Mouse (Mus musculus) urinary bladder, adult 2 months (tissue): ENCODE results near the gene Gm16181. TPM values are rescaled to one million over a fixed set of nuclear protein-coding genes. Genes with fewer than 3 reads are reported as not detected.

Source experiments
- DNase-seq: peaks from one replicate; pipeline ENCODE4 v3.0.0; 2022; ENCODE audit warnings: low spot score
- polyA plus RNA-seq: library from polyadenylated mRNA; depleted of rRNA; stranded (reverse); fragments of >200 nt; gene quantifications from 2 replicates; pipeline ENCODE4 v1.2.3, GENCODE M21; 2012; rRNA removed

Gm16181 gene
- polyA plus RNA-seq, 1 experiment = 0.18 TPM

GRCm38 (mm10) chr17:35272249-35272648, 51.6 kb downstream of the Gm16181 start:
- DNase-seq = no peak

Other genes starting within 250 kb of the Gm16181 start
- 52.7 and 54.4 TPM in 2 replicates for gene Hspa1a, start 248.7 kb upstream of the Gm16181 start, polyA plus RNA-seq
- 0.47 and 0.54 TPM in 2 replicates for gene Hspa1l, start 248.1 kb upstream of the Gm16181 start, polyA plus RNA-seq
- 47.8 and 58.4 TPM in 2 replicates for gene Lsm2, start 239.0 kb upstream of the Gm16181 start, polyA plus RNA-seq
- gene Vars, start 219.8 kb upstream of the Gm16181 start, polyA plus RNA-seq = 49.8 and 53.0 TPM in 2 replicates
- gene Vwa7, start 204.3 kb upstream of the Gm16181 start, polyA plus RNA-seq = 5.2 and 6.1 TPM in 2 replicates
- gene Sapcd1, start 192.8 kb upstream of the Gm16181 start, polyA plus RNA-seq = 0.77 and 0.81 TPM in 2 replicates
- 1.2 and 1.4 TPM in 2 replicates for gene Msh5, start 174.1 kb upstream of the Gm16181 start, polyA plus RNA-seq
- 149 and 191 TPM in 2 replicates for gene Clic1, start 170.9 kb upstream of the Gm16181 start, polyA plus RNA-seq
- 60.5 and 68.6 TPM in 2 replicates for gene Ddah2, start 161.8 kb upstream of the Gm16181 start, polyA plus RNA-seq
- 0.26 and 0.37 TPM in 2 replicates for gene Ly6g6c, start 155.4 kb upstream of the Gm16181 start, polyA plus RNA-seq
- gene Mpig6b, start 154.7 kb upstream of the Gm16181 start, polyA plus RNA-seq = 0.44 and 0.48 TPM in 2 replicates
- 9.5 and 12.9 TPM in 2 replicates for gene Ly6g6e, start 143.9 kb upstream of the Gm16181 start, polyA plus RNA-seq
- 5.4 and 5.8 TPM in 2 replicates for gene Ly6g6d, start 142.8 kb upstream of the Gm16181 start, polyA plus RNA-seq
- gene Ly6g6f, start 135.2 kb upstream of the Gm16181 start, polyA plus RNA-seq = 0.15 TPM in 1 of 2 replicates, not detected in the other
- 104 and 114 TPM in 2 replicates for gene Abhd16a, start 131.6 kb upstream of the Gm16181 start, polyA plus RNA-seq
- gene Ly6g5c, start 112.6 kb upstream of the Gm16181 start, polyA plus RNA-seq = not detected in 2 replicates
- 1.0 and 1.2 TPM in 2 replicates for gene Ly6g5b, start 105.4 kb upstream of the Gm16181 start, polyA plus RNA-seq
- gene Gpank1, start 99.4 kb upstream of the Gm16181 start, polyA plus RNA-seq = 16.2 and 19.3 TPM in 2 replicates
- gene Csnk2b, start 98.8 kb upstream of the Gm16181 start, polyA plus RNA-seq = 116 and 122 TPM in 2 replicates
- gene D17H6S53E, start 94.5 kb upstream of the Gm16181 start, polyA plus RNA-seq = 10.2 and 12.6 TPM in 2 replicates
- gene Apom, start 88.8 kb upstream of the Gm16181 start, polyA plus RNA-seq = 0.22 and 0.29 TPM in 2 replicates
- gene Bag6, start 85.7 kb upstream of the Gm16181 start, polyA plus RNA-seq = 130 and 136 TPM in 2 replicates
- 170 and 213 TPM in 2 replicates for gene Prrc2a, start 55.9 kb upstream of the Gm16181 start, polyA plus RNA-seq
- gene Aif1, start 44.8 kb upstream of the Gm16181 start, polyA plus RNA-seq = 11.2 and 13.3 TPM in 2 replicates
- gene Lst1, start 32.4 kb upstream of the Gm16181 start, polyA plus RNA-seq = 20.4 and 23.0 TPM in 2 replicates
- gene Ltb, start 26.4 kb upstream of the Gm16181 start, polyA plus RNA-seq = 2.6 and 3.5 TPM in 2 replicates
- 0.55 and 0.83 TPM in 2 replicates for gene Tnf, start 18.8 kb upstream of the Gm16181 start, polyA plus RNA-seq
- 0.29 and 0.43 TPM in 2 replicates for gene Lta, start 15.5 kb upstream of the Gm16181 start, polyA plus RNA-seq
- gene Atp6v1g2, start 12.8 kb downstream of the Gm16181 start, polyA plus RNA-seq = 11.9 and 14.5 TPM in 2 replicates
- gene Nfkbil1, start 15.0 kb downstream of the Gm16181 start, polyA plus RNA-seq = 14.0 and 15.4 TPM in 2 replicates
- 314 and 350 TPM in 2 replicates for gene Ddx39b, start 20.9 kb downstream of the Gm16181 start, polyA plus RNA-seq
- gene H2-D1, start 41.9 kb downstream of the Gm16181 start, polyA plus RNA-seq = 589 and 606 TPM in 2 replicates
- 0.19 TPM in 2 replicates for gene H2-Q1, start 99.6 kb downstream of the Gm16181 start, polyA plus RNA-seq
- 3.0 and 3.4 TPM in 2 replicates for gene H2-Q2, start 121.4 kb downstream of the Gm16181 start, polyA plus RNA-seq
- 69.6 and 78.7 TPM in 2 replicates for gene H2-Q4, start 158.8 kb downstream of the Gm16181 start, polyA plus RNA-seq
- gene H2-Q6, start 204.0 kb downstream of the Gm16181 start, polyA plus RNA-seq = 31.9 and 38.8 TPM in 2 replicates
- 56.1 and 64.7 TPM in 2 replicates for gene H2-Q7, start 218.3 kb downstream of the Gm16181 start, polyA plus RNA-seq
- 0.80 and 1.4 TPM in 2 replicates for gene H2-Q10, start 249.3 kb downstream of the Gm16181 start, polyA plus RNA-seq